31 mouse cellular contexts compared by ENCODE assay signal in the genomic region with DNA sequence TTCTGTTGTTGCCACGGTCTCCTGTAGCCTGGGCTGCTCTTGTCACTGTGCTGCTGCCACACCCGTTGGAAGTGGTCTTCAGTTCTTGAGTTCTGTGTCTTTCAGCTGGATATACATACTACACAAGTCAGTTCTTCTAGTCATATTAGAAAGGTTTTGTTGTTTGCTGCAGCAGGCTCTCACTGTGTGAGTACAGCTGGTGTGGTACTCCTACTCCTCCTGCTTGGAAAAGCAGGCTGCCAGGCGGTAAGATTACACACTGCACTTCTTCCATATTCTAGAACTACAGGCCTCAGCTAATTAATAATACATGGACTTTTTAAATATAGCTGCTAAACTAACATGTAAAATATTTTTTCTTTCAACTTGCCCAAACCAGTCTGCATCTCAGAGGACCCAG. TPM values are rescaled to one million over a fixed set of nuclear protein-coding genes. Genes with fewer than 3 reads are reported as not detected.
DNase-seq lines count a peak whose midpoint lies in the region; ATAC-seq and TF ChIP-seq lines count a peak whose summit lies in the region.
"Had no signal": no experiment of that assay in that cellular context is flagged by ENCODE, and none has a peak within 500 bp of the region (broad histone marks: within the 10 kb centered on the region; RNA-seq: fewer than 3 reads in every experiment).

No protein-coding gene starts in this region.

- peak overlapping the region; percentile 43 for H3K27ac ChIP-seq in layer of hippocampus, adult 2 months
- H3K27ac ChIP-seq: embryonic facial prominence, embryonic 12.5 days; forebrain, embryonic 12.5 days; hindbrain, embryonic 12.5 days; limb, embryonic 15.5 days; liver, embryonic 14.5 days; neural tube, embryonic 13.5 days had no signal

- peak; percentile 39 for TF ChIP-seq CTCF in layer of hippocampus, adult 2 months (conservative IDR thresholded peaks at IDR 0.05)

- peak; percentile 38 for DNase-seq in layer of hippocampus, adult 11-12 months (ENCODE audit: low spot score)
- DNase-seq in layer of hippocampus, postnatal 25 days (ENCODE audit: extremely low spot score in 1 of 2, low spot score in 1 of 2) = no peak
- DNase-seq in brain, adult 2 months (ENCODE audit: low read depth, low spot score) = peak; percentile 58
- peak; percentile 46 to 58 for DNase-seq in layer of hippocampus, adult 2 months (ENCODE audit: low spot score in 2 of 2)
- DNase-seq in right cerebral cortex, postnatal 10 days (ENCODE audit: low spot score in 2 of 2) = peak; percentile 38 to 60
- DNase-seq in spleen, postnatal 10 days (ENCODE audit: low spot score in 2 of 2) = no peak
- DNase-seq: adrenal gland, adult 8-10 months; B cell, adult 2 months; cerebellum, adult 2 months; cerebellum, postnatal 25 days; gastrocnemius, postnatal 25 days; heart, adult 18-20 months; kidney, postnatal 4 days; left cerebral cortex, postnatal 4 days; lung, embryonic 14.5 days; lung, postnatal 36 days; retina, postnatal 1 day; spleen, adult 18-20 months; thymus, postnatal 25 days had no signal

- ATAC-seq in megakaryocyte, adult 5-6 weeks (ENCODE audit: poor library complexity, severe bottlenecking) = no peak
- ATAC-seq: intestine, postnatal 0 days; midbrain, embryonic 16.5 days; Patski had no signal

- no peak overlapping the region for H3K4me3 ChIP-seq in layer of hippocampus, adult 2 months
- H3K4me3 ChIP-seq: embryonic facial prominence, embryonic 12.5 days; forebrain, embryonic 12.5 days; hindbrain, embryonic 12.5 days; limb, embryonic 15.5 days; myocyte; neural tube, embryonic 13.5 days had no signal

RNA-seq across cellular contexts. Expression of a gene that starts 19.4 kb away (rescaled TPM):
- 10 to 100 TPM; 90.0 to 91.4 TPM for total RNA-seq in layer of hippocampus, postnatal 25 days (2021)
- total RNA-seq in layer of hippocampus, adult 2 months (2021) = 10 to 100 TPM; 89.7 to 92.1 TPM
- total RNA-seq in megakaryocyte, adult 5-6 weeks (2015) = 99.6 and 121 TPM in 2 replicates
- 145 and 165 TPM in 2 replicates for total RNA-seq in megakaryocyte, adult 5-6 weeks (2017)

RNA-seq across cellular contexts. Expression of a gene that starts 55.1 kb away (rescaled TPM):
- 1 to 10 TPM; 2.3 to 3.1 TPM for total RNA-seq in layer of hippocampus, postnatal 25 days (2021)
- total RNA-seq in layer of hippocampus, adult 2 months (2021) = 1 to 10 TPM; 1.5 to 1.8 TPM
- 0.56 TPM in 1 of 2 replicates, not detected in the other for total RNA-seq in megakaryocyte, adult 5-6 weeks (2015)
- not detected in 2 replicates for total RNA-seq in megakaryocyte, adult 5-6 weeks (2017)
- total RNA-seq: CH12.LX had no signal

Comparison
In these comparisons a context has a peak if more than half of its experiments do, and no peak if none do; other contexts are left out.
1. DNase-seq: peak in layer of hippocampus, adult 11-12 months (single experiment), brain, adult 2 months (single experiment), layer of hippocampus, adult 2 months (2 of 2) and right cerebral cortex, postnatal 10 days (2 of 2); none in layer of hippocampus, postnatal 25 days (0 of 2) and spleen, postnatal 10 days (0 of 2).